Mouse (Mus musculus): ENCODE data around the gene Ccdc85c.

Ccdc85c gene

DNA sequence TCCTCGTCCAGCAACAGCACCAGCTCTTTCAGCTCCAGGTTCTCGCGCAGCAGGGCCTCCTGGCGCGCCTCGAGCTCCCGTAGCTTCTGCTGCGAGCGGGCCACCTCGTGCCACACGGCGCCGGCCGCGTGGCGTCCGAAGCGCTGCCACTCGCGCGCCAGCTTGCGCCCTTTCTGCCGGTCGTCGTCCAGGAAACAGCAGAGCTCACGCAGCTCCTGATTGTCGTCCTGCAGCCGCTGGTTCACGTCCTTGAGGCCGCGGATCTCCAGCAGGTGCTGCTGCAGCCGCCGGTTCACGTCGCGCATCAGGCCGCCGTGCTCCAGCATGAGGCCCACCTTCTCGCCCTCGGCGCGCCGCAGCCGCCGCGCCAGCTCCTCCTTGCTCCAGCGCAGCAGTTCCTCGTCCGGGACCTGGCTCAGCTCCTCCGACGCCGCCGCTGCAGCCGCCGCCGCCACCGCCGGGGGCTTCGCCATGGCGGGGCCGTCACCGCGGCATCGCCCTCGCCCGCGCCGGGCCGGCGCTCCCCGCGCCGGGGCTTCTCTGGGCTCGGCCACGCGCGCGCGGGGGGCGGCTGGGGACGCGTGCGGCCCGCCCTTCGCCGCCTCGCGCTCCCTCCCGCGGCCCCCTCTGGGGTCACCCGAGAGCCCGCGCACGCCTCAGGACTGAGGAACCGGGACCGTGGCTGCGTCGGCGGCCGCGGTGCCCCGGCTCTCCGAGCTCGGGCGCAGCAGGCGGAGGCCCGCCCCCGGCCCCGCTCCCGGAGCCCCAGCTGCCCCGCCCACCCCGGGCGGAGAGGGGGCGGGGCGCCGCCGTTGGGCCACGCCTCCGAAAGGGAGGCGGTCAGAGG lies at the start of gene Ccdc85c:
Gene Ccdc85c, minus strand, starts transcription at position 765 of the 847 bp plus-strand sequence.
- in situ Hi-C loops (cut with MboI), result no loop called here

GRCm38 (mm10) chr12:108320096-108320495 lies 44.9 kb upstream of the Ccdc85c start:
- in situ Hi-C loops (cut with MboI), result no loop called here

GRCm38 (mm10) chr12:108318499-108318898 lies 43.3 kb upstream of the Ccdc85c start:
- in situ Hi-C loops (cut with MboI), result no loop called here

- in situ Hi-C loops (cut with MboI), result no loop called here
Measured at GRCm38 (mm10) chr12:108317826-108318430, 42.7 kb upstream of the Ccdc85c start.

DNA sequence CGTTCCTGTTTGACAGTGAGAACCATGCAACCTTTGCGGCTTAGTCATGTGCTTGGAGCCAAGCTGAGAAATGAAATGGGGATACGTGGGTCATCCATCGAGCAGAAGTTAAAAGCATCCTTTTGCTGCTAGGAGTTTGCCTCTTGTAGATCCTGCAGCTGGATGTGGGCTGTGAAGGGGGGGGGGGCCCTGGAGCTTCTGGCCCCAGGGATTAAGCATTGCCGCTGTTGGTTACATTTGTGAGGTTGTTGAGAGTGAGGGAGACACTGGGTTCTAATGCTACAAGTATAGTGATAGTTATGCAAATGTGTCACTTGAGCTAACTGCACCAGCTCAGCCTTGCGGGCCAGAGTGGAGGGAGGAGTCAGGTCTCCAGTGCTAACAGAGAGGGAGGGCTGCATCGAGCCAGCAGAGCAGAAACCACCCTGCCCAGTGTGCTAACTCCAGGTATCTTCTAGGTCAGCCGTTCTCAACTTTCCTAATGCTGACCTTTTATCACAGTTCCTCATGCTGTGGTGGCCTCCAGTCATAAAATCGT lies 42.0 kb upstream of the Ccdc85c start:
- in situ Hi-C loops (cut with MboI), result no loop called here

DNA sequence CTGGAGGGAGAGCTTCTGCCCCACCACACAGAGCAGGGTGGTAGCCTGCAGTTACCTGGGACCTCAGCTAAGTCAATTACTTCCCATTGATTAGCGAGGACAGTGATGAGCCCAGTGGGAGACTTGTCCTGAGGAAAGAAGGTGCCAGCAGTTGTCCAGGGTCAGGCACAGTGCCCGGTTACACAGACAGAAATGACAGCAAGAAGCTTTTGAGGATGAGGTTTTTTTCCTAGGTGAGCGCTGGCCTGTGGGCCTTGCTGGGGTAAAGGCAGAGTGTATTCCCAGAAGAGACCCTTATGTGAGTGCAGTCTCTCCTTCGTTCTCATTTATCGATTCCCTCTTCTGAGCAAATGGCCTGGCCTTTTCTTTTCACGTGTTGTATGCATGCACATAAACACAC lies 41.4 kb upstream of the Ccdc85c start:
- in situ Hi-C loops (cut with MboI), result no loop called here

GRCm38 (mm10) chr12:108315818-108316217 lies 40.6 kb upstream of the Ccdc85c start:
- in situ Hi-C loops (cut with MboI), result no loop called here

DNA sequence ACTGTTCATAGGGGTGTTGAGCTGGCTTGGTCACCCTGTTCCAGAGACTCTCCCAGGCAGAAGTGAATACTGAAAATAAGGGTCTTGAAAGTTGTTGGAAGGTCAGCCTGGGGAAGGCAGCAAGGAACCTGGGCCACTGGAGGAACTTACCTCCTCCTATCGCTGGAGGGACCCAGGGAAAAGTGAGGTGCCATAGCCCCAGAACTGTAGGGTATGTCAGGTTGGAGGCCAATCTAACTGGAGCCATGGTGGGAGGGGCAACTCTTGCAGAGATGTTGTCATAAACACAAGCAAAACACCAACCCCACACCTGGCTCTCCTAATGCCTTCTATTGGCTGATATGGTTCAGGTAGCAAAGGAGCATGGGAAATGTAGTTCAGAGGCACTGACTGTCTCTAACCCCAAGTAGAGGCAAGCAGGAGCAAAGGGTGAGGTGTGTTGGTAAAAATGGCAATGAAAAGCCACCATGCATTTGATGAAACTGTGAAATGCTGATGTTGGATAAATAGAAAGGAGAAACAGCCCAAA lies 38.1 kb upstream of the Ccdc85c start:
- in situ Hi-C loops (cut with MboI), result no loop called here

GRCm38 (mm10) chr12:108312432-108312851 lies 37.2 kb upstream of the Ccdc85c start:
- in situ Hi-C loops (cut with MboI), result no loop called here

- in situ Hi-C loops (cut with MboI), result no loop called here
Measured at GRCm38 (mm10) chr12:108311741-108312290, 36.6 kb upstream of the Ccdc85c start.

DNA sequence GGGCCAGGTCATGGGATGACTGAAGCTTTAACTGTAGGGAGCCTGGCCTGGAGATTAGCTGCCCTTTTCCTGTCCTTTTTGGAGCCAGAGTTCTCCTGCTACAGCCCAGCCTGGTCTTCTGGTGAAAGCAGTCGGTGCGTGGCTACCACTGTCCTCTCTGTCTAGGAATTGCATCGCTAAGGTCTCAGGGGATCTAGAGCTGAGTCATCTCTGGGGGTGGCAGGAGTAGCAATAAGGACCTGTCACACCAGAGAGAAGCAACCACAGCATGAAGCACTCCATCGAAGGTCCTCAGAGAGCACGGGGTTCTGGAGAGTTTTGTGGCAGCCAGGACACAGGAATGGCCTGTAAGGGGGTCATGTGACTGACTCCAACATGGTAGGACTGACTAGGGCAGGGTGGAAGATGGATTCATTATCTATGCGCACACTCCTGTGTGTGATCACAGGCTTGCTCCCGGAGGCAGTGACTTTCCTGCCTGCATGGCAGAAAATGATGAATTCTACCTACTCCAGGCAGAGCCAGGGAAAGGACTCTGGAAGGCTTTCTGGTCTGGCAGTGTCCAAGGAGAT lies 35.3 kb upstream of the Ccdc85c start:
- in situ Hi-C loops (cut with MboI), result no loop called here

GRCm38 (mm10) chr12:108310041-108310440 lies 34.8 kb upstream of the Ccdc85c start:
- in situ Hi-C loops (cut with MboI), result no loop called here

DNA sequence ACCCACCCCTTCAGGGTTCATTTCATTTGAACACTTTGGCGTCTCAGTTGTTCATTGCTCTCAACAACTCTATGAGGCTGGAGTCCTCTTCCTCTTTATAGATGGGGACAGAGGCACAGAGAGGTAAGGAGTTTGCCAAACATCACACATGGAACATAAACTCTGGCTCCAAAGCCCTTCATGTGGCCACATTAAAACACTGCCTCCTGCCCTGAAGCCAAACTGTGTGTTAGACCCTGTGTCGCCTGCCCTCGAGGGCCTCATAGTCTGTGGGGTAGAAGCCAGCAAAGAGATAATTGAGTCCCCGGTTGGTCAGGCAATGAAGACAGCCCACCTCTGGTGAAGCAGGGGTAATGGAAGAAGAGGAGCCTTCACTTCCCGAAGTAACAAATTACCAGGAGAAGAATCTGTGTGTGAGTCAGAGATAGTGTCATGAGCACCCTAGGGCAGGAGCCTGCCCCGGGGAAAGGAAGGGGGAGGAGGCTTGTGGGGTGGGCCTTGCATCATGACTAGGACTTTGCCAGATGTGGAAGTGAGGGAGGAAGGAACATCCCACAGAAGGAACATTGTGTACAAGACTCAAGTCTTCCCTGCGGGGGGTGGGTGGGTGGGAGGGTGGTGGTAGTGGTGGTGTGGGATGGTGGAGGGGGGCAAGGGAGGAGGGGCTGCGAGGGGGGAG lies 34.0 kb upstream of the Ccdc85c start:
- in situ Hi-C loops (cut with MboI), result no loop called here

DNA sequence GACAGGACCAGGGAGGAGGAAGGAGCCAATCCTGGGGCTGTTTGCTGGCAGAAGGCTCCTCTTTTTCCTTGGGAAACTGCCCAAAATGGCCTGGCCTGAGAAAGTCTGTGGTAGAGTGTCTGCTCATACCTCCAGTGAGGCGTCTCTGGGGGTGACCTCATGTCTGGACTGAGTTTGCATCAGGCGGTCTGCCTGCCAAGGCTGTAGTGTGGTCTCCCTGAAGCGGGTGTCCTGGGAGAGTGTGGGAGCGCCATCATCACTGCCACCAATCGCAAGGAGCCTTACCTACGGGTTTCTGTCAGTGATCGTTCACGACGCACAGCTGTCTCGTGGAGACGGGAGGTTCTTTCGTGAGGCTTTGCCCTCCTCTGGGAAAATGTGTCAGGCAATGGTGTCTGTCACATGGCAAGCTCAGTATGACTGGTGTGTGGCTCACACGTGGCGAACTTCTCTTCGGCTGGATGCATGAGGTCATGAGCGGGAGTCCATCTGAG lies 33.2 kb upstream of the Ccdc85c start:
- in situ Hi-C loops (cut with MboI), result no loop called here

GRCm38 (mm10) chr12:108307553-108307952 lies 32.3 kb upstream of the Ccdc85c start:
- in situ Hi-C loops (cut with MboI), result no loop called here

- in situ Hi-C loops (cut with MboI), result no loop called here
Measured at GRCm38 (mm10) chr12:108305812-108306794, 30.9 kb upstream of the Ccdc85c start, which contains the start of gene Hhipl1. Gene Hhipl1, plus strand, starts transcription at chr12:108306270.

GRCm38 (mm10) chr12:108305172-108305571 lies 29.9 kb upstream of the Ccdc85c start:
- in situ Hi-C loops (cut with MboI), result no loop called here

- in situ Hi-C loops (cut with MboI), result no loop called here
Measured at GRCm38 (mm10) chr12:108303778-108304365, 28.6 kb upstream of the Ccdc85c start.

DNA sequence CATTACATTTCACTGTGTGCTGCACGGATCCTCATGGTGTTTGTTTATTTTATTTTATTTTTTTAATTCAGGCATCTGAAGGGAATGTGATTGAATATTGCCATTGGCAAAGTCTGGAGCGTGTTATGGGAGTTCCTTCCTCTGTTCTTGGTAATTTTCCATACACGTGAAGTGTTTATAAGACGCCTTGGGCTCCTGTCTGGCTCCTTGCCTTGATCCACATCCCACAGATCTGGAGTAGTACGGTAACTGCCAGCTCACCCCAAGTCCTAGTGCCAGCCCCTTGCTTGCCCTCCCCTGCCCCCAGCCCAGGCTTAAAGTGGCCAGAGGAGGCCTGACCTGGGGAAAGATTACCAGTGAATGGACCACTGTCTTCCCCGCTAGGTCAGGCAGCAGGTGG lies 25.8 kb upstream of the Ccdc85c start:
- in situ Hi-C loops (cut with MboI), result no loop called here

GRCm38 (mm10) chr12:108297033-108297432 lies 21.8 kb upstream of the Ccdc85c start:
- in situ Hi-C loops (cut with MboI), result no loop called here

Data from mature B cell (primary cell).